Mouse (Mus musculus): Measurements from ENCODE around the gene Prl2b1. TPM values are rescaled to one million over a fixed set of nuclear protein-coding genes. Genes with fewer than 3 reads are reported as not detected.

The Prl2b1 gene
- not detected in 2 replicates for polyA plus RNA-seq (2015; fragmentation: Nextera tagmentation; extraction: Ambion mirVana)

DNA sequence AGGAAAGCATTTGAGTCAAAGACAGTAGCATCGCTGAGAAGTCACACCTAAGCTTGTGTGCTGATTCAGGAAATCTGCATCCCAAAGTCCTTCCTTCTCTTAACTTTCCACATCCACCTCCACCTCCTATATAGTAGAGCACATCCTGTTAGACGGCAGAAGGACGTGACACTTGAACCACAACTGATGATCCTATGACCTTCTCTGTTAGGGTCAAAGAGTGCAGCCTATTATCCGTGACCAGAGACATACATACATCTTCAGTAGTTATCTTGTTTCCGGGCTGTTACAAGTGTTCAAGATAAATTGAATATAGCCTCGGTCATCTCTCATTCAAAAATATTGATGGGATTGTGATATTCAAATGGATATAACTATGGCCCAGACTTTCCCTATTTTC lies at the start of gene Prl2b1:
Gene Prl2b1 (minus strand): TSS at position 101 of the 400 bp plus-strand sequence.
- DNase-seq (ENCODE audit: low spot score): no peak

DNA sequence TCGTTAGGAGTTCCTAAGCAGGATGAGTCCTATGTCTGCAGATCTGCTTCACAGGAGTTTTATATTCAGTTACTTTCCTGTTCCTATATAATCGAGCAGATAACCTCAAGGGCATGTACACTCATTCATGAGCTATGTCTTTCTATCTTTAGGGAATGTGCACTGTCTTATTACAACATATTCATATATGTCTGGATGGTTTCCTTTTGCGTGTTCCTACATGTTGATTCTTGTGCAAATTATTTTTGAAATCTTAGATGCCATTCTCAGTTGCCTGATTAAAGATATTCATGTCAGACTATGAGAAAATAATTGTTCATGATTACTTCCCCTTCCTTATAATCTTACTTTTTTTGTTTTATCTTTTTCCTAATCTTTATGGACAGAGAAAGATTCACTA lies 47.9 kb upstream of the Prl2b1 start, which contains the start of gene Prl8a6:
Gene Prl8a6 (minus strand): TSS at position 101 of the 400 bp plus-strand sequence.
- DNase-seq (ENCODE audit: low spot score): no peak

DNA sequence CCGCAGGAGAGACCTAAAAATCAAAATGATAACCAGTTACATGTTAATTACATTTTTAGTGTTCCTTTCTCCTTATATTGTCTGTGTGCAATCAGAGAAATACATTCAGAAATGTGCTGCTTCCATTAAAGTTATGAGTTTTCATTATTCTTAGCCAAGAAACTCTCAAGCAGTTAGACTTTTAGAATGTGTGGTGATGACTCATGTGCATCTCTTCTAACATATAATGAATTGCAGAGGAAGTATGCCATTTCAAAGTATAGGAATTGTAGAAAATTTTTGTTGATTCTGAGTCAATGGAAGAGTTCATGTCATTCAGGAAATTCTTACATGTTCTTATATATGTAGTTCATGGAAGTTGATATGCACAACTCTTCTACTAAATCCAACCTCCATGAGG lies 42.5 kb upstream of the Prl2b1 start:
- no peak for DNase-seq (ENCODE audit: low spot score)

DNA sequence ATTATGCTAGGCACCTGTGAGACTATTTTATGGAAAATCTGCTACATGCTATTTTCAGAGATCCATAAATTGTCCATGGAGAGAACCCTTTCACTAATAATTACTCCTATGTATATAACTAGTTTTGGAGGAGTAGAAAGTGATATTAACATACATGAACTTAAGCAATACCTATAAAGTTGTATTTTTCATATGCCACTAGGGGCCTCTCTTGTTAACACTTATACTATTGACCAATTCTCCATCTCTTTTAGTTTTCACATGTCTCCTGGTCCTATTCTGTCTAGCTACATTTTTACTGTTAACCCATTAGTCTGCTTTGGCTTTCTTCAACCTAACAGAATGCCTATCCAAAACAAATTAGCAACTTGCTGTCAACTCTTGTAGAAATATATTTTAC lies 23.0 kb upstream of the Prl2b1 start:
- no peak for DNase-seq (ENCODE audit: low spot score)

DNA sequence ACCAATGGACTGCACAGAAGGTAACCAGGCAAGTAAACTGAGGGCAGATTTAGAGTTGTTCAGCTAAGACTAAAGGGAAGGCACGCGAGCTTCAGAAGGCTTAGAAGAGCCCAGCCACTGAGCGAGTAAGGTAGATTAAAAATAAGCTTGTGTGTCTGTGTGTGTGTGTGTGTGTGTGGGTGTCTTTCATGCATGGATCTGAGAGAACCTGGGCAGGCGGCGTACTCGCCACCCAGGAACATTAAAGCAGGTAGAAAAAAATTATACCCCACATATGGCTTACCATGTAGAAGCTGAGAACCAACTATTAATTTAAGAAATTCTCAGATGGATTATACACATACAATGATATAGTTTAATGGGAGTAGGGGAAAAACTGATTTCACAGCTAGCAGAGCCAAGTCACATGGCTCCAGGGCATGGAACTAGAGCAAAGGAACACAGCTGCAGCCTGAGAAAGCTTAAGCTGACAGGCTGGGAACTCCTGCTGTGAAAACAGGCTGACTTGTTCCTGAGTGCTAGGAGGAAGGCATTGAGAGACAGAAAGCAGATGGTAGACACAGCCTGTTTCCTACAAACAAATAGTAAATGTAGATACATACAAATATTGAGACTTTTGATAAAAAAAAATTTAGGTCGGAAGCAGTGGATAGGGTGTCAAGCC lies 8.5 kb upstream of the Prl2b1 start:
- no peak for DNase-seq (ENCODE audit: low spot score)

DNA sequence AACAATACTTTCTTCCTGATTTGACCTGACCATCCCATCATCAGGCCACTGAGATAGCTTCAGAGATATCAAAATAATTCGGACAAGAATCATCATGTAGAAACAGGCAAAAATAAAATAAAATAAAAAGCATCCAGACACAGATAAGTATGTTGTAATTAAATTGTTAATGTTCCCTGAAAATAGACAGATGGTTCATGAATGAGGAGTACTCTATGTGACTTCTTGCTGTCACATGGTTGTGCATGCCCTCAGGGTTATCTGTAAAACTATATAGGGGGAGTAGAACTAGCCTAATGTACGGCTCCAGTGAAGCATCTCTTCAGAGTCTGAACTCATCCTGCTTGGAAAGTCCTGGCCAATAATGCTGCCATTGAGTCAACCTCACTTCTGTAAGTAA lies 45.3 kb downstream of the Prl2b1 start, which contains the start of gene Prl8a2:
Gene Prl8a2 (plus strand): TSS at position 301 of the 400 bp plus-strand sequence.
- DNase-seq (ENCODE audit: low spot score): no peak

DNA sequence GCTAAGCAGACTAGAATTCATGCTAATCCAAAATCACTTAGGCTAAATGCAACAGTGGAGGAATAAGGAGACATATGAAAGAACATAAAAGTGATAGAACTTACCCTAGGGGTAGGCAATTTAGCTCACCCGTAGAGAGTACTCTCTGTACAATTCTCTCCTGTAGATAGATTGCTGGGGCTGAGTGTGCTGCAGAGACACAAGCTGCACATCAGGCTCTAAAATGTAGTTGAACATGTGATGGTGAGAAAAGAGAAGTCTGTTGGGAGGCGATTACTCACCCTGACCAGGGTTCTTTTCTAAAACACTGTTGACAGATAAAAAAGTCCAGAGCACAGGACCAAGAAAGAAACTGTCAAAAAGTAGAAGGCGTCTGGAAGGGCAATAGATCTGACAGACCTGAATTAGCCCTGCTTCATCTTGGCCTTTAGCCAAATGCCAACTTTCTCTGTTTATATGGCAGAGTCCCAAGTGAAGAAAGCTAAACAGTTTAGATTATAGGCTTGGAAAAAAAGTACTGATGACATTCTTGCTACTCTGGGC lies 47.8 kb downstream of the Prl2b1 start:
- no peak for DNase-seq (ENCODE audit: low spot score)

DNA sequence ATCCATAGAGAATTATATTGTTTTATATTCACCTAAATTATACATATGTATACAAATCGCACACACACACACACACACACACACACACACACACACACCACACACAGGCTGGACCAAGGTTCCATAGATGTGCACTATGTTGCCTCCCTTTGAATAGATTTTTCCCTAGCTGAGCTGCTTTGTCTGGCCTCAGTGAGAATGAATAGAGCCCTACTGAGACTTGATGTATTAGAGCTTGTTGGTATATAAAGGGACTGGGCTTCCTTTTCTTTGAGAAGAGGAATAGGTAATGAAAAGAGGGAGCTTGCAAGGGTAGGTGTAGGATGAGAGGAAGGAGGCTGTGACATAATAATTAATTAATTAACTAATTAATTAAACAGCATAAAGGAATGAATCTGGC lies 55.7 kb downstream of the Prl2b1 start:
- no peak for DNase-seq (ENCODE audit: low spot score)

Other genes starting within 250 kb of the Prl2b1 start
- not detected in 2 replicates for gene Prl3d3, start 234.1 kb downstream of the Prl2b1 start, polyA plus RNA-seq (2015; fragmentation: Nextera tagmentation; extraction: Ambion mirVana)
- not detected in 2 replicates for gene Prl3c1, start 194.2 kb downstream of the Prl2b1 start, polyA plus RNA-seq (2015; fragmentation: Nextera tagmentation; extraction: Ambion mirVana)
- 0.19 and 0.42 TPM in 2 replicates for gene Prl3b1, start 149.0 kb downstream of the Prl2b1 start, polyA plus RNA-seq (2015; fragmentation: Nextera tagmentation; extraction: Ambion mirVana)
- not detected in 2 replicates for gene Prl3a1, start 131.4 kb downstream of the Prl2b1 start, polyA plus RNA-seq (2015; fragmentation: Nextera tagmentation; extraction: Ambion mirVana)
- gene Prl6a1, start 78.2 kb downstream of the Prl2b1 start, polyA plus RNA-seq (2015; fragmentation: Nextera tagmentation; extraction: Ambion mirVana): not detected in 2 replicates
- gene Prl8a2, start 45.2 kb downstream of the Prl2b1 start, polyA plus RNA-seq (2015; fragmentation: Nextera tagmentation; extraction: Ambion mirVana): 0.16 and 0.18 TPM in 2 replicates
- not detected in 2 replicates for gene Prl8a6, start 47.8 kb upstream of the Prl2b1 start, polyA plus RNA-seq (2015; fragmentation: Nextera tagmentation; extraction: Ambion mirVana)
- gene Prl8a8, start 122.4 kb upstream of the Prl2b1 start, polyA plus RNA-seq (2015; fragmentation: Nextera tagmentation; extraction: Ambion mirVana): not detected in 2 replicates
- not detected in 2 replicates for gene Prl8a9, start 173.8 kb upstream of the Prl2b1 start, polyA plus RNA-seq (2015; fragmentation: Nextera tagmentation; extraction: Ambion mirVana)
- not detected in 2 replicates for gene Prl8a1, start 191.3 kb upstream of the Prl2b1 start, polyA plus RNA-seq (2015; fragmentation: Nextera tagmentation; extraction: Ambion mirVana)
- not detected in 2 replicates for gene Prl7b1, start 219.7 kb upstream of the Prl2b1 start, polyA plus RNA-seq (2015; fragmentation: Nextera tagmentation; extraction: Ambion mirVana)

Data from thymus, postnatal 0 days (tissue).